Mouse (Mus musculus): ENCODE measurements around the gene Hapln4. TPM values are rescaled to one million over a fixed set of nuclear protein-coding genes. Genes with fewer than 3 reads are reported as not detected.

Gene Hapln4
- total and polyA plus RNA-seq, 3 experiments: 0.20 to 0.59 (median 0.43) TPM

- no peak for DNase-seq
Observed at GRCm38 (mm10) chr8:70100241-70100640, 17.0 kb downstream of the Hapln4 start.

GRCm38 (mm10) chr8:70104506-70104905 lies 21.2 kb downstream of the Hapln4 start:
- no peak for DNase-seq

GRCm38 (mm10) chr8:70104922-70105321 lies 21.7 kb downstream of the Hapln4 start:
- no peak for DNase-seq

- DNase-seq: no peak
Observed at GRCm38 (mm10) chr8:70110451-70110850, 27.2 kb downstream of the Hapln4 start.

- DNase-seq: no peak
Observed at GRCm38 (mm10) chr8:70111192-70111795, 28.0 kb downstream of the Hapln4 start.

- no peak for DNase-seq
Observed at GRCm38 (mm10) chr8:70112401-70113016, 29.3 kb downstream of the Hapln4 start.

- no peak for DNase-seq
Observed at GRCm38 (mm10) chr8:70114488-70114887, 31.2 kb downstream of the Hapln4 start.

GRCm38 (mm10) chr8:70114892-70115291 lies 31.6 kb downstream of the Hapln4 start:
- no peak for DNase-seq

GRCm38 (mm10) chr8:70117611-70118010 lies 34.4 kb downstream of the Hapln4 start:
- DNase-seq: peak; percentile 25

- DNase-seq: no peak
Observed at GRCm38 (mm10) chr8:70118726-70119700, 35.8 kb downstream of the Hapln4 start.

- DNase-seq: peak; percentile 56
Observed at GRCm38 (mm10) chr8:70120667-70121066, 37.4 kb downstream of the Hapln4 start, which contains the start of gene Ncan. TSS of gene Ncan (minus strand) at chr8:70120873.

GRCm38 (mm10) chr8:70122863-70123262 lies 39.6 kb downstream of the Hapln4 start:
- no peak for DNase-seq

- DNase-seq: no peak
Observed at GRCm38 (mm10) chr8:70124992-70125391, 41.7 kb downstream of the Hapln4 start.

- peak; percentile 81 for DNase-seq
Observed at GRCm38 (mm10) chr8:70128435-70128834, 45.2 kb downstream of the Hapln4 start.

- DNase-seq: peak; percentile 60
Observed at GRCm38 (mm10) chr8:70129309-70129952, 46.2 kb downstream of the Hapln4 start.

GRCm38 (mm10) chr8:70130066-70130465 lies 46.8 kb downstream of the Hapln4 start:
- no peak for DNase-seq

GRCm38 (mm10) chr8:70131166-70131883 lies 48.1 kb downstream of the Hapln4 start, which contains the start of gene Nr2c2ap:
TSS of gene Nr2c2ap (plus strand) at chr8:70131333.
- peak; percentile 88 for DNase-seq

- DNase-seq: no peak
Observed at GRCm38 (mm10) chr8:70134086-70134485, 50.8 kb downstream of the Hapln4 start.

GRCm38 (mm10) chr8:70134931-70135330 lies 51.7 kb downstream of the Hapln4 start:
- no peak for DNase-seq

GRCm38 (mm10) chr8:70136591-70136990 lies 53.3 kb downstream of the Hapln4 start:
- DNase-seq: no peak

- no peak for DNase-seq
Observed at GRCm38 (mm10) chr8:70137890-70138289, 54.6 kb downstream of the Hapln4 start.
